Mouse (Mus musculus): Measurements from ENCODE around the gene Olfr722.
"Not testable (repeated sequence)": the region's sequence is repeated elsewhere in the genome, so short reads cannot be mapped to it uniquely, and the experiment has no call there.

Gene Olfr722

GRCm38 (mm10) chr14:49901899-49902298 lies at the start of gene Olfr722:
Gene Olfr722, minus strand, starts transcription at chr14:49901999.
- ATAC-seq (ENCODE audit: insufficient number of reproducible peaks, low FRiP score, low TSS enrichment) = no peak

- ATAC-seq (ENCODE audit: insufficient number of reproducible peaks, low FRiP score, low TSS enrichment) = not testable (repeated sequence)
These were observed 29.9 kb upstream of the Olfr722 start, which contains the start of gene Olfr723 for GRCm38 (mm10) chr14:49931687-49932086. Gene Olfr723, minus strand, starts transcription at chr14:49931787.

- peak; percentile 36 for ATAC-seq (ENCODE audit: insufficient number of reproducible peaks, low FRiP score, low TSS enrichment)
These were observed 41.4 kb downstream of the Olfr722 start for GRCm38 (mm10) chr14:49860387-49860786.
